Mouse (Mus musculus) lung, embryonic 14.5 days (tissue): ENCODE measurements at regions not wholly inside any gene's neighbourhood (a gene's known extent, or its start where the extent isn't known, plus 50 kb on each side); places are given as distances from the start of the nearest gene placed in this dataset.

Source experiments
- ATAC-seq: fragments of 200-750 bp; cut with Nextera tagmentation; 2 replicates; pipeline ENCODE4 v1.8.0; 2017; ENCODE audit warnings: mild to moderate bottlenecking, moderate TSS enrichment, moderate library complexity; ENCODE audit not compliant: insufficient read depth
- DNase-seq: peaks from one replicate; pipeline ENCODE4 v3.0.0-alpha.2; 2015
- H3K27ac ChIP-seq: fragments of 300-500 bp; sonication (generic); 2 replicates; pipeline ENCODE4 v1.5.1; 2014; ENCODE audit warnings: low read depth, mild to moderate bottlenecking, moderate library complexity
- H3K27me3 ChIP-seq: fragments of 300-500 bp; sonication (generic); 2 replicates; pipeline ENCODE4 v1.6.1; 2014; ENCODE audit warnings: low read length, control low read depth; ENCODE audit not compliant: insufficient read depth
- H3K36me3 ChIP-seq: fragments of 300-500 bp; sonication (generic); 2 replicates; pipeline ENCODE4 v1.6.1; 2014; ENCODE audit warnings: control low read depth; ENCODE audit not compliant: insufficient read depth
- H3K4me1 ChIP-seq: fragments of 300-500 bp; sonication (generic); 2 replicates; pipeline ENCODE4 v1.6.1; 2014; ENCODE audit warnings: antibody characterized with exemption, control low read depth; ENCODE audit not compliant: insufficient read depth
- H3K4me2 ChIP-seq: fragments of 300-500 bp; sonication (generic); 2 replicates; pipeline ENCODE4 v1.6.1; 2014; ENCODE audit warnings: mild to moderate bottlenecking
- H3K4me3 ChIP-seq: fragments of 300-500 bp; sonication (generic); 2 replicates; pipeline ENCODE4 v1.5.1; 2014; ENCODE audit warnings: low read depth, low read length
- H3K9ac ChIP-seq: fragments of 300-500 bp; sonication (generic); 2 replicates; pipeline ENCODE4 v1.6.1; 2014
- H3K9me3 ChIP-seq: fragments of 300-500 bp; sonication (generic); 2 replicates; pipeline ENCODE4 v1.6.1; 2016; ENCODE audit warnings: low read depth, low read length, control low read depth
- CTCF ChIP-seq: IDR thresholded peaks from 2 replicates; pipeline ENCODE4 v1.5.1; 2016; ENCODE audit warnings: antibody characterized with exemption, low read depth
- WGBS: fragments of 180-500 bp; shearing (Covaris S2); extraction: QIAGEN DNeasy Blood & Tissue Kit; methylation state at CpG from one replicate; pipeline ENCODE4 v1.1.7; 2014; 5-methylcytosine and 5-hydroxymethylcytosine counted together

DNA sequence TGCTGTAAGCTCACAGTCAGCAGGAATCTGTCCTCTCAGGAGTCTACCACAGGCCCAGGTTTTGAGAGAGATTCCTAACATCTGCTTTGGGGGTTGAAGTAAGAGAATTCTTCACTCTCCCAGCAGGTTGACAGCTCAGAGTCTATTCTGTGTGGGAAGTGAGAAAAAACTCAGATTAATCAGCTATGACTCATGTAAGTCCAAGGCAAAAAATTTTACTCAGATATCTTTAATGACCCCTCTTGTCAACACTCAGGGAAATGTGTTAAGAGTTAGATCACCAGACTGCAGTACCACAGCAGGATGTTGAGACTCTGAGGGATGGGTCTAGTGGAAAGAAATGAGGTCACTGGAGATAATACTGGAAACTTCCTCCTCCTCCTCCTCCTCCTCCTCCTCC is 688.4 kb downstream of the Hs3st4 start:
- Histone ChIP-seq H3K27me3 (no peaks in the 10 kb centered on the region), H3K4me3 (no peak overlapping the region), H3K9ac (no peak overlapping the region), H3K9me3 (no peaks in the 10 kb centered on the region), H3K27ac (no peak overlapping the region), H3K4me2 (no peak overlapping the region), H3K4me1 (no peaks in the 10 kb centered on the region), H3K36me3 (no peaks in the 10 kb centered on the region)
- TF ChIP-seq CTCF, result no peak
- no peak for DNase-seq
- ATAC-seq, result peak; percentile 44; the same call in 1 of the 2 replicates

DNA sequence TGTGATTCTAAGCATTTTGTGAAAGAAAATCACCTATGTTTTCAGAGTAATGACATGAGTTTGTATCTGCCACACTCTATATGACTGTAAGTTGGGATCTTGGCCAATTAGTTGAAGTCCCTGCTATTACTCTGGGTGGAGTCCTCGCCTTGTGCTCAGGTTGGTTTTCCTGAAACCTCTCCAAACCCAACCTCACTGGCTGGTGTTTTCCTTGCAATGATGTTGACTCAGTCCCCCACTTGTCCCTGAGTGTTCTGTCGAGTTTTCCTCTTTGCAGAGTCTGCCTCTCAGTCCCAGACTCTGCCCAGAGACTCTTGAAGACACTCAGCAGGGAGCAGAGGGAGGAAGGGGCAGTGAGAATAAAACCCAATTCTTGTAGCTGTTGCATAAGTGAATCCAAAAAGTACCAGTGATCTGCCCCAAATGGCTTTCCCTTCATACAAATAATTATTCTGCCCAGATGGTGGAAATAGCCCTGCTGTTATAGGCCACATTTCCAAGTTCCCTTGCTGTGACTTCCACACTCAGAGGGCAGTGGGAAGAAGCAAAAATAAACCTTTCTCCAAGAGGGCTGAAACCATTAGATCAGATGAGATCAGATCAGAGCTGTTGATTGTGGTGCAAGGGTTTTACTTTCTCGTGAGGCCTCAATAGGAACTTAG is 694.3 kb downstream of the Hs3st4 start:
- DNase-seq (peak; percentile 34), ATAC-seq (peak; percentile 63; the same call in 1 of the 2 replicates)
- WGBS, result 36% methylated on average over 3 of the region's 3 CpGs
- H3K27me3 ChIP-seq, result no peaks in the 10 kb centered on the region
- H3K4me1 ChIP-seq, result peaks cover 3% of the 10 kb centered on the region; the same call in 1 of the 2 replicates
- H3K4me3 ChIP-seq, result no peak overlapping the region
- no peak overlapping the region for H3K4me2 ChIP-seq
- TF ChIP-seq CTCF, result no peak
- H3K27ac ChIP-seq, result no peak overlapping the region
- H3K9me3 ChIP-seq, result no peaks in the 10 kb centered on the region
- H3K9ac ChIP-seq, result no peak overlapping the region
- H3K36me3 ChIP-seq, result no peaks in the 10 kb centered on the region

DNA sequence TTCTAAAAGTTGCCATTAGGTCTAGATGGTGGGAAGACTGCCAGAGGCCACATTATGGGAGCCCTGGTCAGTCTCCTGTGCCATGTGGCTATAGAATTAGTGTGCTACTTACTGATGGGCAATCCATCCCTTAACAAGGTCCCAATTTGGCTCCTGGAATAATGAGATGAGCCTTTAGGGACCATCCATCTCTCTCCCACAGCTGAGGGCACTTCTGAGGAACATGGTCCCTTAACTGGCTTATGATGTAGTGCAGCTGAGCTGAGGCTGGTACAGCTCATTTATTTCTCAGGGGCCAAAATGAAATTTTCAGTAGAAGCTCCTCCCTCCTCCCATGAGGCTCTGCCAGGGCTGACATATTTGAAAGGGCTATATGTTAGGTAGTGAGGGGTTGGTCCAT is 697.9 kb downstream of the Hs3st4 start:
- Histone ChIP-seq H3K4me1 (peaks cover 3% of the 10 kb centered on the region; the same call in 1 of the 2 replicates), H3K4me3 (no peak overlapping the region), H3K36me3 (no peaks in the 10 kb centered on the region), H3K9ac (no peak overlapping the region), H3K27me3 (no peaks in the 10 kb centered on the region), H3K4me2 (no peak overlapping the region), H3K27ac (no peak overlapping the region), H3K9me3 (no peaks in the 10 kb centered on the region)
- ATAC-seq, result no peak
- no peak for TF ChIP-seq CTCF
- no peak for DNase-seq

DNA sequence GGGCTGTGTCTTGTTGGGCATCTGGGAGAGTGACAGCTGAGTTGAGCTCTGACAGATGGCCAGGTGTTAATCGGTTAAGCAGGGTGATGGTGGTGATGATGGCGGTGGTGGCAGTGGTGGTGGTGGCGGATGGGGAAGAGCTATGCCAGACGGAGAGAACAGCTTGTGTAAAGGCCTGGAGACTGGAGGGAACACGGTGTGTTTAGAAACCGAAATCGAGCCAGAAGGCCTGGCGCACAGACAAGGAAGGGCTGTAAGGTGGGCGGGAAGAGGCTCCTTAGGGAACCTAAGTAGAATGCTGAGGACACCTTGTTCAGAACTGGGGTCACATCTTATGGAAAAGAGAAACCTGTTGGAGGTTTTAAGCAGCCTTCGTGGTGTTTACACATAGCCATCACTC is 698.5 kb downstream of the Hs3st4 start:
- Histone ChIP-seq H3K4me1 (peaks cover 3% of the 10 kb centered on the region; the same call in 1 of the 2 replicates), H3K4me3 (no peak overlapping the region), H3K9me3 (no peaks in the 10 kb centered on the region), H3K4me2 (no peak overlapping the region), H3K27me3 (no peaks in the 10 kb centered on the region), H3K27ac (no peak overlapping the region), H3K9ac (no peak overlapping the region), H3K36me3 (no peaks in the 10 kb centered on the region)
- TF ChIP-seq CTCF, result no peak
- WGBS, result 74% methylated on average over 10 of the region's 10 CpGs
- no peak for ATAC-seq
- no peak for DNase-seq

DNA sequence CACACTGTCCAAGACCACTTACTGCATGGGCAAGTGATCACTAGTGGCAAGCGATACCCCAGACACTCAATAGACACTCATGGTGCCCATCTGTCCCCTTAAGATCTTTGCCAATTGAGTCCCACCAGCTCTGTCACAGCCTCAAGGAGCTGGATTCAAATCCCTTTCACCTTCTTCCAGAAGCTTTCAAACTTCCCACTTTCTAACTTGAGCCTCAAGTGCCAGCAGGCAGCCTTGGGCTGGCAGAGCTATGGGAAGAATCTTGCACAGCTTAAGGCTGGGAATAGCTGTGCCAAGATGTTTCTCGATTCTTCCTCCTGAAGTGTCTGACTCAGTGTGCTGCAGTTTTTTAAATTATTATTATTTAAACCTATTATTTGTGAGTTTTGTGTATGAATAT is 699.2 kb downstream of the Hs3st4 start:
- no peak for ATAC-seq

DNA sequence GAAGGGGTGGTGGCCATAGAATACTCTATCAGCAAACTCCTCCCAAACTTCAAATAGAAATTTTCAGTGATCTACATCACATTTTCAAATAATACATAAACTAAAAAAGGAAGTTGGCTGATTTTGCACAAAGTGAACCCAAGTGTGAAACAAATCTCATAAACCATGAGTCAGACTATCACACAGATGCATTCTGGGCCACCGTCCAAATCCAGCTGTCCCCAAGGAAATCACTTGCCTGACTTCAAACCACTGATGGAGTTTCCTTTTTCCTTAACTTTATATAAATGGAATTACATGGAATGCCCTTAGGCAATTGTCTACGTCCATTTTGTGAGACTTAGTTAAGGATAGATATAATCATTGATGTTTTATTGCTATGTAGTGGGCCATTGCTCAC is 702.8 kb downstream of the Hs3st4 start:
- Histone ChIP-seq H3K36me3 (no peaks in the 10 kb centered on the region), H3K9me3 (no peaks in the 10 kb centered on the region), H3K27me3 (no peaks in the 10 kb centered on the region), H3K4me3 (no peak overlapping the region), H3K27ac (no peak overlapping the region), H3K4me1 (no peaks in the 10 kb centered on the region), H3K9ac (no peak overlapping the region), H3K4me2 (no peak overlapping the region)
- ATAC-seq (peak; percentile 66; the same call in 1 of the 2 replicates), DNase-seq (peak; percentile 84)
- TF ChIP-seq CTCF, result no peak
- WGBS, result 50% methylated on average over 2 of the region's 2 CpGs

More for the DNA sequence above, 699.2 kb downstream of the Hs3st4 start:
- no peak overlapping the region for H3K4me3 ChIP-seq
- H3K4me2 ChIP-seq, result no peak overlapping the region
- H3K27ac ChIP-seq, result no peak overlapping the region
- WGBS, result 84% methylated on average over 2 of the region's 2 CpGs
- TF ChIP-seq CTCF, result no peak
- H3K36me3 ChIP-seq, result no peaks in the 10 kb centered on the region
- DNase-seq, result no peak
- peaks cover 3% of the 10 kb centered on the region; the same call in 1 of the 2 replicates for H3K4me1 ChIP-seq
- H3K27me3 ChIP-seq, result no peaks in the 10 kb centered on the region
- H3K9me3 ChIP-seq, result no peaks in the 10 kb centered on the region
- no peak overlapping the region for H3K9ac ChIP-seq

DNA sequence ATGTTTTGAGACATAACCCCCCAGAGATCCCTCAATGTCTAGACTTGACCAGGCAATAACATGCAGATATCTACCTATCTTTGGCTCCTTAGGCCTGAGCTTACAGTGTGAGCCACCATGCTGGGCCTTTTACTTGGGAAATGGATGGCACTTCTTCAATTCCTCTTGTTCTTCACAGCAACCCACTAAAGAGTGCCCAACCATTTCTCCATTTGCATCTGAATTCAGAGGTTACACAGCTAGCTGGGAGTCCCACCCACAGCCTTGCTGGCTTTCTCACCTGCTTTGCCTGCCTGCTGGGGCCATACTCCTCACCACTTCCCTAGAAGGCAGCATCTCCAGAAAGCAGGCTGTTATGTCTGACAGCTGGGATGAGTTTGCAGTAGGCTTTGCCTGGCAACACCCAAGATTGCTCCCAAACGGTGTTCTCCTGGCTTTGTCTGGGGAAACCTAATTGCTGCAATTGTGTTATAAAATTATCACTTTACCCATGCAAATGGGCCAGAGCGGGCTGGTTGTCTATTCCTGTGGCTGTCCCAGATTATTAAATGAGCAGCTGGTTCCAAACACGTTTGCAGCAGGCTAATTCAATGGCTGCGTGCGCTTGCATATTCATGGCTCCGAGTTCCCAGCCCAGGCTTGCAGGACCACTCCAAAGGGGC is 721.6 kb downstream of the Hs3st4 start:
- no peak overlapping the region for H3K4me3 ChIP-seq
- WGBS, result 30% methylated on average over 6 of the region's 6 CpGs
- no peak for DNase-seq
- H3K4me1 ChIP-seq, result no peaks in the 10 kb centered on the region
- no peak overlapping the region for H3K9ac ChIP-seq
- no peak overlapping the region for H3K4me2 ChIP-seq
- no peak for ATAC-seq
- no peak for TF ChIP-seq CTCF
- no peaks in the 10 kb centered on the region for H3K27me3 ChIP-seq
- no peak overlapping the region for H3K27ac ChIP-seq
- H3K9me3 ChIP-seq, result no peaks in the 10 kb centered on the region
- H3K36me3 ChIP-seq, result no peaks in the 10 kb centered on the region
